Mouse (Mus musculus): ENCODE results near the gene Polr2f.

DNA sequence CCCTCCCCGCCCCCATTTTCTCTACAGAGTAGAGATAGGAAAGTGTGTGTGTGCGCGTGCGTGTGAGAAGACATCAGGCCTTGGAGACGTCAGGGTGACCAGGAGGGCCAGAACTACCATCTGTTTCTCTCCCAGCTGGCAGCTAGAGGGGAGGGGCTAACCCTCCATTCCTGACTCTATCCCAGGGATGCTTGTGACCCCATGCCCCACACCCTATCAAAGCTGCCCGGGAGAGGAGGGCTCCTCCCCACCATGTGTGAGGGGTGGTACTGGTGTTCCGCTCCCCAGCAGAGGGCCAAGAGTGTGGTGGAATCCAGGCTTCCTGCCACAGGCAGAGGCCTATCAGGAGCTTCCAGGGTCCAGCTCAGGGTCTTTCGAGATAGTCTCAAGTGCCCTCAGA, 25.9 kb downstream of the Polr2f start:
- TF ChIP-seq CTCF (IDR thresholded peaks at IDR 0.05; ENCODE audit: extremely low read depth, insufficient read depth, low read length) (no peak), POLR2A (IDR thresholded peaks at IDR 0.05; ENCODE audit: extremely low read depth, insufficient read depth, low read length) (no peak)

All from cortical plate, adult 2 months (tissue).